Mouse (Mus musculus) kidney, adult 18-20 months (tissue): ENCODE data around the gene Bcr.
"Not testable (repeated sequence)": the region's sequence is repeated elsewhere in the genome, so short reads cannot be mapped to it uniquely, and the experiment has no call there.

ENCODE experiments used
- DNase-seq: peaks from one replicate; pipeline ENCODE4 v3.0.0; 2021

Gene Bcr

DNA sequence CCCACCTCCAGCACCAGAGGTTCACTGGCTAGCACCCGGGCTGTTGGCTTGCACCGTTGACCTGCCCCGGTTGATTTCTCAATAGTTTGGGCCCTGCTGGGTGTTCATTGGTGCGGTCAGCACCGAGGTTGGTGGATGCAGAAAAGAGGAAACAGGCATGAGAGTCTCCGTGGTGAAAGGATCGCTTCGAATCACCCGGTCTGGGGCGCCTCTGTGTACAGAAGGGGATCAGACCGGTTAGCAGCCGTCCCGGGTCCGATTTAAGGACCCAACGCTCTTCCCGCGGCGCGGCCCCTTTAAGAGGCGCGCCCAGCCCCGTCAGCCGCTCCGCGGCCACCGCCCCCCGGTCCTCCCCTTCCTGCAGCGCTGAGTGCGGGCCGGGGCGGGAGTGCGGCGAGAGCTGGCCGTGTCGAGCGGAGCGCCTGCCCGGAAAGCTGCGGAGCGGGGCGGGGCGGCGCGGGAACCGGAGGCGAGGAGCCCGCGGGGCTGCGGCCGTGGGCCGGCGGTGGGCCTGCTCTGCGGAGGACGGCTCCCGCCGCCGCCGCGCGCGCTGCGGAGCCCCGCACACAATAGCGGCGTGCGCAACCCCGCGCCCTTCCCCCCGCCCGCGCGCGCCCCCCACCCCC, at the start of gene Bcr:
TSS of gene Bcr (plus strand) at position 376 of the 626 bp plus-strand sequence.
- peak; percentile 84 for DNase-seq

DNA sequence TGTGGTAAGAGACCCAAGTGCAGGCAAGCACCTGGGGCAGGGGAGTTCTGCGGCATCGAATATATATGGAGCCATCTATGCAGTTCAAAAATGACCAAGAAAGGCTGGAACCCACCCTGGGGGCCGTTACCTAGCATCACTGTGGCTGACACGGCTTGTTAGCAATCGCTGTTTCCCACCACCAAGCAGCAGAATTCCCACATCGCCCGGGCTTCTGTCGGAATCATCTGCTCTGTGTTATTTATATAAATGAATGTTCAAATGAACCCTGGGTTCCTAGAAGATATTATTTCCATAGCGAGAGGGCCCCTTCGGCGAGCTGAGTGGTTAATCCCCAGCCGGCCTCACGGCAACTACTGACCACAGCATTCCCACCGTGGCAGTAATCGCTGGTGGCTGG, 49.7 kb upstream of the Bcr start:
- no peak for DNase-seq

DNA sequence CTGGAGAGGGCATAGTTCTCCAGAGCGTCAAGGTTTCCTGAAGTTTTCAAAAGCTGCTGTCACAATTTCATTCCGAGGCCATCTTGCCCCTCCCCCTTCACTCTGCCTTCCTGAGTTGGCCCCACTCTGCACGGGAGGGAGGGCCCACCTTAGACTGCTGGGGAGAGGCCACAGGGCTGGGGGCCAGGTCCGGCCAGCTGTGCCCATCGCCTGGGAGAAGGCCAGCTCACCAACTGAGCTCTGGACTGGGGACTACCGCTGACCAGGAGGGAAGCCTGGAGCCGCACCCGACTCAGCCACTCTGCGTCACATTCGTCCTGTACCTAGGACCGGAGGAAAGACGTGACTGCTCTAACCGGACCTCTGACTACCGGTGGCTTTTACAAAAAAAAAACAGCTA, 44.9 kb upstream of the Bcr start:
- no peak for DNase-seq

DNA sequence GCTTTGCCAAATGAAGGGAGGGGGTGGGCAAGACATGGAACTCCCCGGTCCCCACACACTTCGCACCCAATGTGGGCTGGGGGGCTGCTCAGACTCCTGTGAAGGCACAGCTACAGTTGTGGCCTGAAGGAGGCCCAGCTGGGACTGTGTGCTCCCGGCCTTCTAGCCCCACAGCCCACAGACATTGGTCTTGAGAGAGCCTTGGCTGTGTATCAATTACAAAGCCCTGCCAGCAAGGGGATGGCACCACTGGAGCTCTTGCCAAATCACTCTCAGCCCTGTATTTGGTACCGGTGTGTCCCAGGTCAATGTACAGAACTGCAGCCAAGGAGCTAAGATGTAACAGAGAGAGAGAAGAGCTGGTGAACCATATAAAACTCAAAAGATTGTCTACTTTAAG, 43.9 kb upstream of the Bcr start:
- no peak for DNase-seq

DNA sequence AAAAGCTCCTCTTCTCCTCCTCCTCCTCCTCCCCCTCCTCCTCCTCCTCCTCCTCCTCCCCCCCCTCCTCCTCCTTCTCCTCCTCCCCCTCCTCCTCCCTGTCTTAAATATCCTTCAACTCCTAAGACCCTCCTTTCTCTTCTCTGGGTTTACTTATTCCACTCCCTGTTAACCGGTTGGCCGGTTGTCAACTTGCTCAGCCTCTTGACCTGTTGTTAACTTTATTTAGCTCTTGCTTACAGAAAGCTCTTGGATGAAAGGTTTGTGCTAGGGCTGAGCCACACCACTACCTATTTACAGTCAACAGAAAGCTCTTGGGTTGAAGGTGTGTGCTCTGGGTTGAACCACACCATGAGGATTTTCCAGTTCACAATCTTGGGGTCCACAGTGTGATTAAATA, 40.1 kb upstream of the Bcr start:
- no peak for DNase-seq

DNA sequence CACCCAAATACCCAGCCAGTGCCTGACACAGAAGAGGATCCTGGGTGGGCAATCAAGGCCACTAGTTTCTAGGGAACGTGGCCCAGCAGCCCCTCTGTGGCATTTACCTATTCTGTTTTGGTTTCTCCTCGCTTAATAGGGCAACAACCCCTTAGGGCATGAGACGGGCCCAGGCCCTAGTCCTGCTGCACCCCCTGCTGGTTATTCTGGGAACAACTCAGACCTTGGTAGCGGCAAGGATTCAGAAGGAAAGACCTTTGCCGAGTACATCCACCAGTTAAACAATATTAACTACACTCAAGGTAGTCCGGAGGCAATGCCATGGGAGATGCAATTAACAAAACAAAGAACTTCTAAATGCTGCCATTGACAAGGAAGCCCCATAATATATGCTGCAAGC, 39.3 kb upstream of the Bcr start:
- DNase-seq = peak; percentile 80

DNA sequence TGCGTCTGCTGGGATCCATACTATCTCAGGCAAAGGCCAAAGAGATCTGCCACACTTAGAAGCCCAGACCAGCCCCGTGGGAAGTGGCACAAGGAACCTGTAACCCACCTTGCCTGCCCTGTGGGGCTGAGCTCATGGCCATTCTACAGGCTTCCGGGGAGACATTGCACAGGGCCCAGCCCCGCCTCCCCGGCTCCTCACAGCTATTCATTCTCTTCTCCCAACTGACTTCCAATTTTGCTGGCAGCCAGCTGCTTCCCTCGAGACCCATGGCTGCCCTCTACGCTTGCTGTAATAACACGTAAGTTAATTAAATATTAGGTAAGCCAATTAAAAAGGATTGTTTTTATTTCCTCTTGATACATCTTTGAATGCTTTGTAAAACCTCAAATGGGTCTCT, 33.9 kb upstream of the Bcr start:
- DNase-seq = no peak

DNA sequence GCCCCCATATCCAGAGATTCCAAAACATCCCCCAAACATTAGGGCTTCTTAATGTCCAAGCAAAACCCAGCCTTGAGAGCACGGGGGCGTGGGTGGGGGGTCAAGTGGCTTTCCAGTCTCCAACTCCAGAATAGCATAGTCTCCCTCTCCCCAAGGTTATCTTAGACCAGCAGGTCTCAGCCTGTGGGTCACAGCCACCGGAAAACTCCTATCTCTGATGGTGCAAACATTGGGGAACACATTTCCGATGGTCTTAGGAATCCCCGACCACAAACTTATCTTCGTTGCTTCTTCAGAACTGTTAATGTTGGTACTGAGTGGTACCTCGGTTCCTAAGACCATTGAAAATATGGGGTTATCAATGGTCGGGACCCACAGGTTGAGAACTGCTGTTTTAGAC, 31.6 kb upstream of the Bcr start:
- no peak for DNase-seq

DNA sequence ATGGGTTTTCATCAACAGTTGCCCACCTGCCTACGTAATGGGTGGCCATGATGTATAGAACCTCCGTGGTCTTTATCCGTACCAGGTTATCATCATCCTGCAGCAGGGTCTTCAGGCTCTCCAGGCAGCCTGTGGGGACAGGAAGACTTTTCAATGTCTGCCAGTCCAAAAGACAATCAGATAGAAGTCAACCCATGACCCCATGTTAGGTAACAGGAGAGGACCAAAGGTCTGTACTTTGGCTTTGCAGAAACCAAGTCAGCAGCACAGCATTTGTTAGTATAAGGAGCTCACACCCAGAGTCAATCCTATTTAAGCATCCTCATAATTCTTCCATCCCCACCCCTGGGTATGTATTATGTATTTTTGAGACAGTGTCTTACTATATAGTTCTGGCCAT, 30.7 kb upstream of the Bcr start:
- DNase-seq = no peak

DNA sequence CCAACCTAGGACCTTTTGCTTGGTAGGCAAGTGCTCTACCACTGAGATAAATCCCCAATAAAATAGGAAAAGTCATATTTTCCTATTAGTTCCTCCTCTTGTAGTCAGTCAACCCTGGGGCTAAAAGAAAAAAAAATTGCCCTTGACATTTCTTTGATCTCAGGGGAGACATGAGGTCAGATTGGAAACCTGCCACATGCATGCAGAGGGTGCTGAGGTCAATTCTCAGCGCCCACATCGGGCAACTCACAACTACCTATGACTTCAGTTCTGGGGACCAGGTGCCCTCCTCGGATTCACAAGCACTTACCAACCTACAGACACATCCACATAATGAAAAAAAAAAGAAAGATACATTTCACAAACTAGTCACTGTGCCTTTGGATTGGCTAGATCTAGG, 30.2 kb upstream of the Bcr start:
- DNase-seq = no peak

DNA sequence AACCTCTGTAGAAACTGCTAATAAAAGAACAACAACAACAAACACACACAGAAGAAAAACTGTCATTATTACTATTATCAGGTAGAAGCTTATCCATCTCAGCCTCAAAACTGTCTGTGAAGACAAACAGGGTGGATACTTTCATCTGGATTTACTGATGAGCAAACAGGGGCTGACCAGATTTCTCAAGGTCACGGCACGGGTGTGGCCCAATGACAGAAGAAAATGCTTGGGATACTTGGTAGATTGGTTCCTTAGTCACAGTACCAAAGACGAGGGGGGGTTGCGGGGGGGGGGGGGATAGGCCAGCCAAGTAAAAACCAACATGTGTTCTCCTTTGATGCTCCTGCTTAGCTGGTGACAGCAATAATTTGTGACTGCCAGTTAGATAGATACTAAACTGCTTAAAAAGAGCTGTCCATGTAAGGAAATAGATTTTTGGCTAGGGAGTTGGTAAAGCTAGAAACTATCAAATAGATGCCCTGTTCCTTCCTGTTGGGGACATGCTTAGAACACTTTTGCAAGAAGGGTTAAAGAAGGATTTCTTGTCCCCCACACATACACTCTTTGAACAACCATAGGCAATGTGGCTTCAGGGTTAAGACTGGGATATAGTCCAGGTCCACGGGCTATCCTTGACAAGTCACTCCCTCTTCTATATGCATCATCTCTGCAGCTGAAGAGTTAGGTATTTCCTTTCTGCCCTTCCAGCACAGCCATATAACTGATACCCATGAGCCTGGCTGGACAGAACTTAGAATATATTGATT, 28.9 kb upstream of the Bcr start:
- DNase-seq = no peak

DNA sequence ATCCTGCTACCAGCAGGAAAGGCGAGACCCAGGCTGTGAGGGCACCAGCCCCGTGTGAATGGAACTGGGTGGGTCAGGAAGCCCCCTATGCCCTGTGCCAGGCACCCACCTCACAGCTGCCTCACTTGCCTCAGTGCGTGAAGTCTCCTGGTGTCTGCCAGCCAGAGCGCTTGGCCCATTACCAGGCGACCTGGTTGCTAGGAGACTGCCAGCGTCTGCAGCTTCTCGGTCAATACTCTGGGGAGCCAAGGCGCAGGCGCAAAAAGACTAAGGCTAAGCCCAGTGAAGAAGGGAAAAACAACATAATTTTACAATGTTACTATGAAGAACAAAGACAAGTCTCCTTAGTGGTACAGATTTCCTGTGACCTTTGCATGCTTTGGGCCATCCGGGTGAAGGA, 28.0 kb upstream of the Bcr start, which contains the start of gene Rsph14:
TSS of gene Rsph14 (minus strand) at position 192 of the 400 bp plus-strand sequence.
- DNase-seq = peak; percentile 86

DNA sequence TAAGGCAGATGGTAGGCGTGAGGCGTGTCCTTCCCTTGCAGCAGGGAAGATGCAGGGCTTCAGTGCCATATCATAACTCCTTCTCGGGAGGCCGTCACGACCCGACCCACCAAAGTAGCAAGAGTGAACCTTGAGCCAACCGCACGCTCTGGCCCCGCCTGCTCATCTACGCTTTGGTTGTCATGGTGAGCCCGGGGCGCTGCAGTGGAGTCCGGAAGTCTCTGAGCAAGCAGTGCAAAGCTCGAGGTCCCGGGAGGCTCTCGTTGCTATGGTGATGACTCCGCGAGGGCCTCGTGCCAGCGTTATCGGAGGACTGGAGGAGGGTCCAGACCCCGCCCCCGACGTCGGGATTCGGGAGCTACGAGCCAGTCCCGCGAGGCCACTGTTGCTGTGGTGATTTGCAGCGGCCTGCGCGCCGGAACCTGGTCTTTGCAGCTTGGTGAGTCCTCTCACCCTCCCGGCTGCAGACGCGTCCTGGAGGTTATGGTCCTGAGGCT, 23.5 kb upstream of the Bcr start, which contains the start of gene Rab36:
TSS of gene Rab36 (plus strand) at position 176 of the 497 bp plus-strand sequence.
- peak; percentile 92 for DNase-seq

DNA sequence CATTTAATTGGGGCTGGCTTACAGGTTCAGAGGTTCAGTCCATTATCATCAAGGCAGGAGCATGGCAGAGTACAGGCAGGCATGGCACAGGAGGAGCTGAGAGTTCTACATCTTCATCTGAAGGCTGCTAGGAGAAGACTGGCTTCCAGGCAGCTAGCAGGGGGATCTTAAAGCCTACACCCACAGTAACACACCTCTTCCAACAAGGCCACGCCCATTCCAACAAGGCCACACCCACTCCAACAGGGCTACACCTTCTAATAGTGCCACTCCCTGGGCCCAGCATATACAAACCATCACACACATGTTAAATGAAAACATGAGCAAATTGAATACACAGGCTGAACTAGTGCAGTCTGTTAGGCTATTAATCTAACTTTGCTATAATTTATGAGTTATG, 18.3 kb upstream of the Bcr start:
- not testable (repeated sequence) for DNase-seq

DNA sequence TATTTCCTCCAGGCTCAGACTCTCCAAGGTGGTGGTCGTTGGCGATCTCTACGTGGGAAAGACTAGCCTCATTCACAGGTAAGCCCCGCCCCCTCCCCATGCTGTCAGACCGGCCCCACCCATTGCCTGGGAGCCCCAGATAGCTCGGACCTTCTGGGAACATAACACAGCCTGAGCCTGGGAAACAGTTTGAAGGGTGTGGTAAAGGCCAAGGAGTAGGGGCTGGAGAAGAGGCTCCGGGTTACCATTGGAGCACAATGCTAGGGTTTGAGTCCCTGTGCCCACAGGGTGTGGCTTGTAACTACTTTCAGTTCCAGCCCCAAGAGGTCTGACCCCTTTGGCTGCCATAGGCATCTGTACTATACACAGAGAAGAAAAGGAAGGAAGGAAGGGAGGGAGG, 15.9 kb upstream of the Bcr start:
- DNase-seq = no peak

DNA sequence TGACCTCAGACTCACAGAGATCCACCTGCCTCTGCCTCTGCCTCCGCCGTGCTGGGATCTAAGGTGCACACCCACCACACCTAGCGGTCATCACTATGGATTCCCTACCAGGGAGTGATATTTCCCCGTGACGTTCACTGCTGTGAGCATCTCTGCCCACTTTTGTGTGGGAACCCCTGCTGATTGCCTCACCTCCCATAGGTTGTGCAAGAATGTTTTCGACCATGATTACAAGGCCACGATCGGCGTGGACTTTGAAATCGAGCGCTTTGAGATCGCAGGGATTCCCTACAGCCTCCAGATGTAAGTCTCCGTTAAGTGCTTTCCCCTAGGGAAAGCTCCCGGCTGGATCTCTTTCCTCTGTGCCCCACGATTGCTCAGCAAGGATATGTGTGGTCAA, 14.6 kb upstream of the Bcr start:
- no peak for DNase-seq

DNA sequence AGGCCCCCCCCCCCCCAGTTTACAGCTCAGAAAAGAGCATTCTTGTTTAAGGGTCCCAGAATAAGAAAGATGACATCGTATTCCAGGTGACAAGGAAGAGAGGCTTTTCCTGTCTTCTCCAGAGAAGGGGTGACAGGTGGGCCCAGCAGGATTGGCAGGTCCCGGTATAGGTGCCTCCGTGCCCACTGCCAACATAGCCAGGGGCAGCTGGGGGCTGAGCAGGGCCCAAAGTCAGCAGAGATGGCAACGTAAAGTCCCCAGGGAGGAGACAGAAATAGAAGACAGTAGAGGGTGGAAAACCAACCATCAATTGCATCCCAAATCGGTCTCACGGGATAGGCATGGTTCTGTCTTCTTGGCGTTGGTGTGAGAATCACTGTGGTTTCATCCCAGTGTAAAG, 11.7 kb upstream of the Bcr start:
- no peak for DNase-seq

DNA sequence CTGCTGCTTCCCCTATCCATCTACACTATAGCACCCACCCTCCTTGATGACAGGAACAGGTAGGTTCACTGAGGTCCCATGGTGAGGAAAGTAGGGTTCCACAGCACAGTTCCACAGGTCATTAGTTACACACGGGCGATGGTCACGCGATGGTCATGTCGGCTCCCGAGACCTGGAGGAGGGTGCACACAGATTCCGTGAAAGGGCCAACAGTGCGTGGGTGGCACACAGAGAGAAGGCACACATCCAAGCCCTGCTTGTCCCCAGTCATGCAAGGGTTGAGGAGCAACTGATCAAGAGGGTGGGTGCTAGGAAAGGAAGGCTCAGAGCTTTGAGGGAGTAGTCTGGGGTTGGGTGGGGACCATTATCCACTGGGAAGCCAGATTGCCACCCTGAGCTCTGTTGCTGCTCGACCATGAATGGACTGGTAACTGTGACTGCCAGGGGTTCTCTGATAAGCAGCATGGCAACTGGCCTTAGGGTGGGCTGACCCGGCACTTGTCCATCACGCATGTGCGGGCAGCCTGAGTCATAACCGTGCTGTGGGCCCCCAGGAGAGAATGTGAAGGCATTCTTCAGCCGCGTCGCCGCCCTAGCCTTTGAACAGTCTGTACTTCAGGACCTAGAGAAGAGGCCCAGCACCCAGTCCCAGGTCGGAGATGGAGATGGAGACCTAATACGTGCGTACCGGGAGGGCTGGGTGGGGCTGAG, 8.9 kb upstream of the Bcr start:
- DNase-seq = no peak

DNA sequence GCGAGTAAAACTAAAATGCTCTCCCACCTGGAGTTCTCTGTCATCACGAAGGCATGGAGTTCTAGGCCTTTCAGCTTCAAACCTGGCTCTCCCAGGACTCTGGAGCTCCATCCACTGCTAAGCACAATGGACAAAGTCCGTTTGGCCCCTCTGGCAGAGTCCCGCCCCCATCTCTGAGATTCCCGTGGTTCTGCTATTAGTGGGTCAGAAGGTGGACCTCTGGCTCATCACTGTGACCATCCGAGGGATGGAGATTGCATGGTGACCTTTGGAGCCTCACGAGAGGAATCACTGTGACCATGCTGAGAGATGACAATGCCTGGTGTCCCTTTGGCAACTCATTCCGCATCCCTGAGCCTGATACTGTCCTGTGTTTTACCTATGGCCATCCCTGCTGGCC, 7.5 kb upstream of the Bcr start:
- DNase-seq = peak; percentile 56

DNA sequence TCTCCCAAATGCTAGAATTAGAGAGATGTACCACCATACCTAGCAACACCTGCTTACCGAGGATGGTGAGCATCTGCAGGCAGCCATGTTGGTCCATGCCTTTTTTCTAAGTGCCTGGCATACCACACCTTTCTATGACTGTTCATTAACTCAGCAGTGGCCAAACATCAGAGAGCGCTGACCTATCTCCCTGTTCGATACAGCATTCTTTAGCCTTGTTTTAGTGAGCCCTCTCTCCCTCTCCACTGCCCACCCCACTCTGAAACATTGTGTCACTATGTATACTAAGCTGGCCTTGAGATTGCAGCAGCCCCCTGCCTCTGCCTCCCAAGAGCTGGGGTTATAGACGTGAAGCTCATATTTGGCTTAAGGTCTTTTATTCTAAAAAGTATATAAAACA, 6.7 kb upstream of the Bcr start:
- peak; percentile 23 for DNase-seq

DNA sequence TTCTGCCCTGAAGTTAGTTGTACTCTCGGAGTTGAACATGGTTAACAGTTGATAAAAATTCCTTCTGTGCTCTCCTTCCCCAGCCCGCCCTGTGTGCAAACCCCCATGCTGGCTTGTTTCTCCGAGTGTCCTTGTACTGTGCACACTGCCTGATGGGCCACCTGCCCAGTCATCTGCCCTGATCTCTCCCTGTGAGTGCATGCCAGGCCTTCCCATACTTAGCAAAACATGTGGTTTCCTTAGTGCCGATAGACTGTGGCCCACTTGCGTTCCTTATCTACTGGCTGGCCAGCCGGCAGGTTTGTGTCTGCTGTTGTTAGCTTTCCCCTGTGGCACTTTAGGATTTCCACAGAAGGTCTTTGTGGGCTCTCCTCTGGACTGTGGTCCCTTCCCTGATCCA, 6.3 kb upstream of the Bcr start:
- no peak for DNase-seq

DNA sequence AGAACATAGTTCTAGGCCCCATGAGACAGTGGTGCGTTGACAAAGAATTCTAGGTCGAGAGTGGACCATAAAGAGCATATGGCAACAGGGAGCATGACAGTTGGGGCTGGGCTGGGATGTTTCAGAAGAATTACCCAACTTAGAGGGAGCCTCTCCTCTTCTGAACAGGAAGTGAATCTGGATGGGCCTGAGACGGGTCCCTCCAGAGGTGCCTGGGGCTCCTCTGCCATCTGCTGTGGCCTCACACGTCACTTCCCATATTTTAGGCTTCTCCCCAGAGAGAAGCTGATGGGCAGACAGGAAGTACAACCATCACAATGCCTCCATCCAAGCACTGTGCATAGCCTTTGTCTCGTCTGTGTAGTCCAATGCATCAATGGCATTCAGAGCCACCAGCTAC, 4.7 kb upstream of the Bcr start:
- DNase-seq = no peak

DNA sequence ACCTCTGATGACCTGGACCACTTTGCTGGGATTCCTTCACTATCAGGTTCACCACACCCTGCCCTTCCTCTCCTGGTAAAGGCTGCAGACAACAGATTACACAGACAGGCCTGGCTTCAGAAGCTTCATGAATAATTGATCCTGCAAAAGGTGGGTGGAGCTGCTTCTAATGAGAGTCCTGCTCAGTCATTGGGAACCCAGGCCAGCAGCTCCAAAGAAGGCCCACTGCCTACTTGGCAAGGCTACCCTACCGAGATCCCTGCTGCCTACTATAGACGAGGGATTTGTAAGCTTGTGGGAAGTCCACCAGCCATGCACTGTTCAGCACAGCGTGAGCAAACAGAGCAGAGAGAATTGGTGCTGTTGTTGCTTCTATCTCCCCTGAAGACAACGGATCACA, 4.1 kb upstream of the Bcr start:
- DNase-seq = peak; percentile 47

DNA sequence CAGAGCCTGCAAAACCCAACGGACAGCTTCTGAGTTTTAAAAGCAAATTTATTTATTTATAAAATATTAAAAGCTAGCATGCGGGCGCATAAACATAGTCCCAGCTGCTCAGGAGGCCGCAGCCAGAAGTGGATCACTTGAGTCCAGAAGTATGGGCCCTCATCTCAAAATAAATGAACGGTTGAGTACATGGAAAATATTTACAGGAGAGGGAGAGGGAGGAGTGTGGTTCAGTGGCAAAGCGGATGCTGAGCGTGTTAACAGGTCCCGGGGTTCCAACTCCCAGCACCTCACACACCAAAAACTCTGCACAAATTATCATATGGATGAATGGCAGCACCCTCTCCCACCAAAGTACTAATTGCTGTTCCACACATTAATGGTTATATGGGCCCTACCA, 2.1 kb upstream of the Bcr start:
- no peak for DNase-seq
